Mouse (Mus musculus) cortical plate, adult 2 months (tissue): ENCODE measurements around the gene Hist1h2ae.

Experiments
- CTCF ChIP-seq: fragments of 200-500 bp; IDR thresholded peaks from 2 replicates; pipeline ENCODE4 v1.5.1; 2011; ENCODE audit warnings: mild to moderate bottlenecking, control low read depth, low read length; ENCODE audit not compliant: insufficient read depth; ENCODE audit errors: extremely low read depth
- POLR2A ChIP-seq: fragments of 200-500 bp; IDR thresholded peaks from 2 replicates; pipeline ENCODE4 v1.6.1; 2011; ENCODE audit warnings: mild to moderate bottlenecking, low read length, control low read depth; ENCODE audit not compliant: insufficient read depth; ENCODE audit errors: extremely low read depth

- TF ChIP-seq POLR2A (no peak), CTCF (no peak)
Measured at GRCm38 (mm10) chr13:23576906-23577639, 6.1 kb upstream of the Hist1h2ae start.
